Mouse (Mus musculus): ENCODE results near the gene Dach2.

DNA sequence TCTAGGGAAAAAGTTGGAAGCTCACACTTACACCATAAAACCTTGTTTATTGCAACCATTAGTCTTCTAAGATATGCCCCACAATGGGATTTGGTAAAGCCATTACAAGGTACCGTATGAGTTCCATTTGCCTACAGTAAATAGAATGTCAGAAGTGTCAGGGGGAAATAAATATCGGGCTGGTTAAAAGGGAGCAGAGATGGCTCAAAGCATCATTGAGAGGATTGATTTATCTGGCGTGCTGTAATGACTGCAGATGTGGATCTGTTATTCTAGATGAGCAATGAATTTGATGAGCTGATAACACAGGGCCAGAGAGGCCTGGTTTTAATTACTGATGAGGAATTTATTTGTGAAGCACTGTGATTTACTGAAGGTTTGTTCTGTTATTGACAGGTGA, 40.8 kb downstream of the Dach2 start:
- TF ChIP-seq CTCF (IDR thresholded peaks at IDR 0.05; ENCODE audit: low read depth) (no peak), EP300 (optimal IDR thresholded peaks at IDR 0.05) (no peak)

All from stomach, postnatal 0 days (tissue).